Mouse (Mus musculus) erythroid progenitor cell, adult 5-6 weeks (primary cell): Measurements from ENCODE around the gene Gprc5a. TPM values are rescaled to one million over a fixed set of nuclear protein-coding genes. Genes with fewer than 3 reads are reported as not detected.

ENCODE experiments used
- ATAC-seq: replicated peaks from 2 replicates; pipeline ENCODE4 v1.8.0; 2016; ENCODE audit warnings: moderate number of reproducible peaks, mild to moderate bottlenecking, moderate TSS enrichment, inconsistent platforms; ENCODE audit not compliant: poor library complexity, low FRiP score, severe bottlenecking
- total RNA-seq, 2 experiments: library from RNA; stranded (forward) in 1 of 2; stranded (reverse) in 1 of 2; fragments of 150-400 nt in 1 of 2; fragments of 186-747, 209-891 nt in 1 of 2; gene quantifications; 2 replicates each; pipeline versions ENCODE4 v1.2.3 to v1.2.4; 2015 to 2017; ENCODE audit warnings: low replicate concordance in 2 of 2

The Gprc5a gene
- total RNA-seq, 2 experiments from 2014 or later: not detected

- ATAC-seq: no peak
Observed at GRCm38 (mm10) chr6:135124755-135125380, 59.4 kb downstream of the Gprc5a start.

DNA sequence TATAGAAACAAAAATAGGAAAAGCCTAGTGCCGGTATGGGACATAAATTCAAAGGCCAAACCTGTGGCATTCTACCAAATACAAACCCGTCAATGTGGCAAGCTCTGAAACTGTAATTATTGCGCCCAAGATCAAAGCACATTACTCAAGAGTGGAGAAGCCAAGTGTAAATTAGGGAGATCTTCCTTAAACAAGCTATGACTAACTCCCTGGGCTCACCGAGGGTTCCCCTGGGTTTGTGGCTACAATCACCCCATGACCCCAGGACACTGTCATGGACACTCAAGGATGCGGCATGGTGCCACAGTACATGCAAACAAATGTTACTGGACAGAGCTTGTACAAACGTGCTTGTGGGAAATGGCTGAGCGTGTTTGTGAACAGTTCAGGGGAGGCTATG lies 67.6 kb downstream of the Gprc5a start:
- no peak for ATAC-seq

GRCm38 (mm10) chr6:135133486-135133885 lies 68.0 kb downstream of the Gprc5a start:
- no peak for ATAC-seq

Other genes with a start within 250 kb of the Gprc5a start
- gene Crebl2, start 235.5 kb upstream of the Gprc5a start, total RNA-seq (2015; ENCODE audit: low replicate concordance): 5.8 and 6.7 TPM in 2 replicates
- 10.5 and 13.7 TPM in 2 replicates for gene Crebl2, start 235.5 kb upstream of the Gprc5a start, total RNA-seq (2017; ENCODE audit: low replicate concordance)
- 17.3 and 19.7 TPM in 2 replicates for gene Gpr19, start 167.1 kb upstream of the Gprc5a start, total RNA-seq (2015; ENCODE audit: low replicate concordance)
- gene Gpr19, start 167.1 kb upstream of the Gprc5a start, total RNA-seq (2017; ENCODE audit: low replicate concordance): 7.2 and 11.9 TPM in 2 replicates
- 62.7 and 90.5 TPM in 2 replicates for gene Cdkn1b, start 145.2 kb upstream of the Gprc5a start, total RNA-seq (2015; ENCODE audit: low replicate concordance)
- gene Cdkn1b, start 145.2 kb upstream of the Gprc5a start, total RNA-seq (2017; ENCODE audit: low replicate concordance): 107 and 117 TPM in 2 replicates
- 8.8 and 11.5 TPM in 2 replicates for gene Apold1, start 83.9 kb upstream of the Gprc5a start, total RNA-seq (2015; ENCODE audit: low replicate concordance)
- gene Apold1, start 83.9 kb upstream of the Gprc5a start, total RNA-seq (2017; ENCODE audit: low replicate concordance): 16.0 and 17.9 TPM in 2 replicates
- gene Ddx47, start 54.0 kb upstream of the Gprc5a start, total RNA-seq (2015; ENCODE audit: low replicate concordance): 31.7 and 44.0 TPM in 2 replicates
- gene Ddx47, start 54.0 kb upstream of the Gprc5a start, total RNA-seq (2017; ENCODE audit: low replicate concordance): 35.2 and 49.3 TPM in 2 replicates
- gene Gprc5d, start 52.6 kb downstream of the Gprc5a start, total RNA-seq (2015; ENCODE audit: low replicate concordance): 1.4 and 5.0 TPM in 2 replicates
- gene Gprc5d, start 52.6 kb downstream of the Gprc5a start, total RNA-seq (2017; ENCODE audit: low replicate concordance): not detected in 2 replicates
- 110 and 154 TPM in 2 replicates for gene Fam234b, start 132.3 kb downstream of the Gprc5a start, total RNA-seq (2015; ENCODE audit: low replicate concordance)
- 96.5 and 104 TPM in 2 replicates for gene Fam234b, start 132.3 kb downstream of the Gprc5a start, total RNA-seq (2017; ENCODE audit: low replicate concordance)
- gene Hebp1, start 132.4 kb downstream of the Gprc5a start, total RNA-seq (2015; ENCODE audit: low replicate concordance): 192 and 305 TPM in 2 replicates
- gene Hebp1, start 132.4 kb downstream of the Gprc5a start, total RNA-seq (2017; ENCODE audit: low replicate concordance): 368 and 376 TPM in 2 replicates
- not detected in 2 replicates for gene Gsg1, start 188.7 kb downstream of the Gprc5a start, total RNA-seq (2015; ENCODE audit: low replicate concordance)
- gene Gsg1, start 188.7 kb downstream of the Gprc5a start, total RNA-seq (2017; ENCODE audit: low replicate concordance): not detected in 2 replicates
- 1.7 TPM in 1 of 2 replicates, not detected in the other for gene Pbp2, start 244.8 kb downstream of the Gprc5a start, total RNA-seq (2015; ENCODE audit: low replicate concordance)
- gene Pbp2, start 244.8 kb downstream of the Gprc5a start, total RNA-seq (2017; ENCODE audit: low replicate concordance): not detected in 2 replicates